Mouse (Mus musculus) heart, adult 2 months (tissue): ENCODE results near the gene Ccdc126. TPM values are rescaled to one million over a fixed set of nuclear protein-coding genes. Genes with fewer than 3 reads are reported as not detected.
"Not testable (repeated sequence)": the region's sequence is repeated elsewhere in the genome, so short reads cannot be mapped to it uniquely, and the experiment has no call there.

Source experiments
- DNase-seq, 2 experiments: peaks; one replicate each; pipeline ENCODE4 v3.0.0; 2021
- H3K27ac ChIP-seq: fragments of 200-600 bp; 2 replicates; pipeline ENCODE4 v1.8.1; 2022
- H3K27me3 ChIP-seq: fragments of 200-500 bp; 2 replicates; pipeline ENCODE4 v1.6.1; 2012; ENCODE audit warnings: mild to moderate bottlenecking, low read length, inconsistent platforms, mixed read lengths; ENCODE audit not compliant: control insufficient read depth, insufficient read depth
- H3K36me3 ChIP-seq: fragments of 200-500 bp; 2 replicates; pipeline ENCODE4 v1.6.1; 2012; ENCODE audit warnings: low read length, inconsistent platforms; ENCODE audit not compliant: control insufficient read depth, insufficient read depth
- H3K4me1 ChIP-seq: fragments of 200-500 bp; 2 replicates; pipeline ENCODE4 v1.6.1; 2011; ENCODE audit warnings: low read length; ENCODE audit not compliant: control insufficient read depth, insufficient read depth
- H3K4me3 ChIP-seq: fragments of 200-600 bp; 2 replicates; pipeline ENCODE4 v1.8.1; 2022
- H3K79me2 ChIP-seq: fragments of 200-500 bp; replicated peaks from 2 replicates; pipeline ENCODE4 v1.6.1; 2012; ENCODE audit warnings: mild to moderate bottlenecking, inconsistent platforms, low read length, moderate library complexity, mixed read lengths; ENCODE audit not compliant: control insufficient read depth, insufficient read depth
- H3K9ac ChIP-seq: fragments of 200-500 bp; 2 replicates; pipeline ENCODE4 v1.6.1; 2012; ENCODE audit warnings: low read depth, mild to moderate bottlenecking, control low read depth, inconsistent platforms, low read length, mixed read lengths
- CTCF ChIP-seq: fragments of 200-600 bp; IDR thresholded peaks from 2 replicates; pipeline ENCODE4 v1.8.1; 2022; ENCODE audit warnings: antibody characterized with exemption, mild to moderate bottlenecking, moderate library complexity
- EP300 ChIP-seq: fragments of 200-500 bp; IDR thresholded peaks from 2 replicates; pipeline ENCODE4 v1.6.1; 2011; ENCODE audit warnings: low read depth, low read length, control low read depth; ENCODE audit not compliant: insufficient read depth
- POLR2A ChIP-seq: fragments of 200-500 bp; IDR thresholded peaks from 2 replicates; pipeline ENCODE4 v1.6.1; 2011; ENCODE audit warnings: mild to moderate bottlenecking, low read depth, low read length, control low read depth; ENCODE audit not compliant: insufficient read depth
- WGBS: fragments of 180-500 bp; shearing (Covaris S2); methylation state at CpG from one replicate; pipeline ENCODE4 v1.1.7; 2018; 5-methylcytosine and 5-hydroxymethylcytosine counted together
- intact Hi-C: fragments of 180-260 bp; cut with DNase I; formaldehyde crosslinking; loops from one replicate; pipeline ENCODE4 v1.15.1; 2025
- polyA plus RNA-seq: library from polyadenylated mRNA; depleted of rRNA; stranded (reverse); fragments of >200 nt; gene quantifications from 2 replicates; pipeline ENCODE4 v1.2.3, GENCODE M21; 2012
- total RNA-seq, 2 experiments: library from RNA; stranded (reverse); gene quantifications; 2 replicates each; pipeline ENCODE4 v1.2.3; 2021

Gene Ccdc126
- total and polyA plus RNA-seq, 3 experiments = 2.5 to 4.8 (median 4.4) TPM

DNA sequence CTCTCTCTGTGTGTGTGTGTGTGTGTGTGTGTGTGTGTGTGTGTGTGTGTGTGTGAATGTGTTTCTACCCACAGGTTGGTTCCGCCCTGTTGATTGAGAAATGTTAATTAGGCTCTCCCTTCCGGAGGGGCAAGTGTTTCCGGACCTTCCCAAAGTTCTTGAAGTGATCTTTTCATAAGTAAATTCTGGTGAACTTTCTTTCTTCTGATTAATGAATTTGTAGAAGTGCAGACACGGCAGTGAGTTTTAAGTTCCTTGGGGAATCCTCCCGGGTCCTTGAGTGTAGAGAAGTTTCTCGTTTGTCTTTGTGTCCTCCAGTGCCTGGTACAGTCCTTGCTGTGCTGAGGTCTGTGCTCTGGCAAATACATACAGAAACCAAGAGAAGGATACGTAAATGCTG is 43.8 kb upstream of the Ccdc126 start:
- intact Hi-C loops = no loop called here
- no peaks in the 10 kb centered on the region for H3K4me1 ChIP-seq
- no peaks in the 10 kb centered on the region for H3K79me2 ChIP-seq
- 88% methylated on average over 7 of the region's 7 CpGs for WGBS
- H3K4me3 ChIP-seq = no peak overlapping the region
- DNase-seq = no peak
- H3K27me3 ChIP-seq = no peaks in the 10 kb centered on the region
- no peak overlapping the region for H3K9ac ChIP-seq
- H3K36me3 ChIP-seq = no peaks in the 10 kb centered on the region
- TF ChIP-seq CTCF (no peak), EP300 (no peak), POLR2A (no peak)
- H3K27ac ChIP-seq = no peak overlapping the region

DNA sequence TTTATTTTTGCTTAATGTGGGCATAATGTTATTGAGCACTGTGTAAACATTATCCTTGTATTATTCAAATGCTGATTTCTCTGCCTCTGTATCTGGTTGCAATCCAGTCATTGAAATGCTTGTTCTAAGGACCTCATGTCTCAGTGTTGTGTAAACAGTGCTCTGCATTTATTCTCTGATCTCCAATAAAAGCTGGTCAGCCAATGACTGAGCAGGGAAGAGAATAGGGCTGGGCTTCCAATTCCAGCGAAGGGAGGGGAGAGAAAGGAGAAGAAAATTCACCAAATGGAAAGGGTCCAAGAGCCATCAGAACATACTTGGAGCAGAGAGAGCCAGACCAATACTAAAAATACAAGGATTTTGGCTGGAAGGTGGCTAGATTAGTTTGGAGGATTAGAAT is 38.1 kb upstream of the Ccdc126 start:
- DNase-seq = no peak
- H3K27ac ChIP-seq = no peak overlapping the region
- WGBS = 42% methylated on average over 1 of the region's 1 CpGs
- H3K4me3 ChIP-seq = no peak overlapping the region
- TF ChIP-seq EP300 = no peak
- TF ChIP-seq POLR2A = no peak
- no peak for TF ChIP-seq CTCF
- intact Hi-C loops = no loop called here
- H3K9ac ChIP-seq = no peak overlapping the region
- no peaks in the 10 kb centered on the region for H3K4me1 ChIP-seq
- H3K27me3 ChIP-seq = no peaks in the 10 kb centered on the region
- no peaks in the 10 kb centered on the region for H3K36me3 ChIP-seq
- H3K79me2 ChIP-seq = no peaks in the 10 kb centered on the region

DNA sequence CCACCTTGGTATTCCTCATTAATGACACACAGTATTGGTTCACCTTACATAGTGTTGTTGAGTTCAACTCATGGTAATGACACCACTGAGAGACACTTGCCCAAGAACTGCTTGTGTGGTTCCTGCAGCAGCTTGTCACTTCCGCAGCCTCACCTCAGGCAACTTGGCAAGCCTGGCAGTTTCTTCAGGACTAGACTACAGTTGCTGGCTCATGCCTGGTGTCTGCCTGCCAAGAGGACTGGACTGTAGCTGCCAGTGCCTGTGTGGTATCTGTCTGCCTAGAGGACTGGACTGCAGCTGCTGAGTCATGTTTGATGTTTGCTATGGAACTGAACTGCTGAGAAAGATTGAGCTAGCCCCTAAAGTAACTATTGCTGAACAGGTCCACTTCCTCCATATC is 37.0 kb upstream of the Ccdc126 start:
- no peak overlapping the region for H3K4me3 ChIP-seq
- no peaks in the 10 kb centered on the region for H3K36me3 ChIP-seq
- H3K4me1 ChIP-seq = no peaks in the 10 kb centered on the region
- DNase-seq = peak; percentile 47 to 72
- TF ChIP-seq EP300 (no peak), POLR2A (no peak), CTCF (no peak)
- no peaks in the 10 kb centered on the region for H3K27me3 ChIP-seq
- no peak overlapping the region for H3K27ac ChIP-seq
- intact Hi-C loops = no loop called here
- WGBS = 61% methylated on average over 1 of the region's 1 CpGs
- no peak overlapping the region for H3K9ac ChIP-seq
- H3K79me2 ChIP-seq = no peaks in the 10 kb centered on the region

DNA sequence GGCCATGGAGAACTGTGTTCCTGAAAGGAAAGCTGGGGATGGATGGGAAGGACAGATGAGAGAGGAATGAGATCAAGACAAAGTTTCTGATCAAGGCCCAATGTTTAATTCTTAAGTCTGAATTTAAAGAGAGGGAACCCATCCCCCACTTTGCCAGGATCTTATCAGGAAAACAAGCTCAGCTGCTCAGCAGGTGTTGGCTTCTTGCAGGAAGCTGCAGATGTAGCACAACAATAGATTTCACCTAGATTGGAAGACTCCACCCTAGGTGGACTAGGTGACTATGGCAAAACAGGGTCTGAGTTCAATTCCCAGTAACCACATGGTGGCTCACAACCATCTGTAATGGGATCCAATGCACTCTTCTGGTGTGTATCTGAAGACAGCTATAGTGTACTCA is 20.8 kb upstream of the Ccdc126 start:
- TF ChIP-seq CTCF (no peak), EP300 (no peak), POLR2A (no peak)
- Histone ChIP-seq H3K36me3 (no peaks in the 10 kb centered on the region), H3K4me1 (no peaks in the 10 kb centered on the region), H3K9ac (no peak overlapping the region), H3K27ac (no peak overlapping the region), H3K27me3 (no peaks in the 10 kb centered on the region), H3K4me3 (no peak overlapping the region), H3K79me2 (no peaks in the 10 kb centered on the region)
- DNase-seq = no peak
- intact Hi-C loops = no loop called here

DNA sequence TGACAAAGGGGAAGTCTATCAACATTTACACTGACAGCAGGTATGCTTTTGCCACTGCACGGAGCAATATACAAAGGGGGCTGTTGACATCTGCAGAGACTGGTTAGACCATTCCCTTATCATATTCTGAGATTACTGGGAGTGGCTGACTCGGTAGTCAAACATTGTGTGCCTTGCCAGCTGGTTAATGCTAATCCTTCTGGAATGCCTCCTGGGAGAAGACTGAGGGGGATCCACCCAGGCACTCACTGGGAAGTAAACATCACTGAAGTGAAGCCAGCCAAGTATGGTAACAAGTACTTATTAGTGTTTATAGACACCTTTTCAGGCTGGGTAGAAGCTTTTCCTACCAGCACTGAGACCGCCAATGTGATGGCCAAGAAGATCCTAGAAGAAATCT is 4.3 kb upstream of the Ccdc126 start:
- DNase-seq = peak in 1 of 2 experiments; percentile 12
- not testable (repeated sequence) for H3K79me2 ChIP-seq, H3K27me3 ChIP-seq, H3K36me3 ChIP-seq, H3K4me3 ChIP-seq, H3K9ac ChIP-seq, H3K4me1 ChIP-seq, H3K27ac ChIP-seq
- WGBS = 52% methylated on average over 3 of the region's 3 CpGs
- intact Hi-C loops = loop anchor here (5.0 kb wide), 1 partner anchor 88 kb away; no protein-coding TSS in a partner anchor

DNA sequence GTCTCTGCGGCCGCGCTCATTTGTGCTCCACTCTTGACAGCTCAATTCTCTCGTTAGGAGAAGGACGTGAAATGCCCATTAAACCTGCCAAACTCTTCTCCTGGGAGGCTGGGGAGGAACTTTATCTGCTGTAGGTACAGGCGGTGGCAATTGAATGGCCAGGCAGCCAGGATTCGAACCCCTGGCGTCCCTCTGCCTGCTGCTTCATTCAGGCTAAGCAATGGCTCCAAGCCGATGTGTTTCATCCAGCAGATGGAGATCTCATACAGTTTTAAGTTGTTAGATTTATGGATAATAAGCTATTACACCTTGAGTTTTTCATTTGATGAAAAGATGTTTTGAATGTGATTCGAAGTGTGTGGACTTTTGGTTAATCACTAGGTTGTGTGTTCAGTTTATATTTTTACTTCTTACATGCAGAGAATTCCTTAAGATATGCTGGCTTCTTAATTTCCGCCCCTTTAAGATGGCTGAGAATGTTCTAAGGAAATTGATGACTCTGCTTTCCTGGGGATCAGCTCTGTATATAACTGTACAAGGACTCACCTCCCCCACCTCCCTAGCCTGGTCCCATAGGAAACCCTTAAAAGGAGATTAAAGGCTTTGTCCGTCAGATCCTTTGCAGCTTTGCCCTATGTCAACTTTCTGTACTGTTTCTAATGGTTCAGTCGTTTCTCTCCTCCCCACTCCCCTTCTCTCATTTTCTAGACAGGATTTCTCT is 681 bp downstream of the Ccdc126 start:
- Histone ChIP-seq H3K36me3 (no peaks in the 10 kb centered on the region), H3K79me2 (no peaks in the 10 kb centered on the region), H3K9ac (peak overlapping the region; percentile 80), H3K4me1 (no peaks in the 10 kb centered on the region), H3K27ac (peak overlapping the region; percentile 80), H3K27me3 (no peaks in the 10 kb centered on the region), H3K4me3 (peak overlapping the region; percentile 83)
- TF ChIP-seq CTCF = no peak
- no peak for TF ChIP-seq POLR2A
- no peak for TF ChIP-seq EP300
- intact Hi-C loops = loop anchor here (2.0 to 5.0 kb wide), 3 partner anchors 47 to 92 kb away; partner anchors contain the start of gene Fam221a
- WGBS = 12% methylated on average over 13 of the region's 13 CpGs
- DNase-seq = no peak
